Mouse (Mus musculus) limb, embryonic 15.5 days (tissue): Measurements from ENCODE around the gene Tns3. TPM values are rescaled to one million over a fixed set of nuclear protein-coding genes. Genes with fewer than 3 reads are reported as not detected.

Source experiments
- ATAC-seq: fragments of 200-750 bp; cut with Nextera tagmentation; 2 replicates; pipeline ENCODE4 v1.8.0; 2017; ENCODE audit warnings: low read depth, moderate TSS enrichment; ENCODE audit not compliant: insufficient number of reproducible peaks, low FRiP score, low TSS enrichment
- H3K27ac ChIP-seq: fragments of 300-500 bp; sonication (generic); 2 replicates; pipeline ENCODE4 v1.5.1; 2015; ENCODE audit warnings: moderate library complexity, mild to moderate bottlenecking, inconsistent platforms
- H3K27me3 ChIP-seq: fragments of 300-500 bp; sonication (generic); 2 replicates; pipeline ENCODE4 v1.6.1; 2015; ENCODE audit warnings: inconsistent platforms
- H3K36me3 ChIP-seq: fragments of 300-500 bp; sonication (generic); 2 replicates; pipeline ENCODE4 v1.6.1; 2015; ENCODE audit warnings: inconsistent platforms
- H3K4me1 ChIP-seq: fragments of 300-500 bp; sonication (generic); 2 replicates; pipeline ENCODE4 v1.6.1; 2015; ENCODE audit warnings: inconsistent platforms
- H3K4me2 ChIP-seq: fragments of 300-500 bp; sonication (generic); 2 replicates; pipeline ENCODE4 v1.6.1; 2015; ENCODE audit warnings: mild to moderate bottlenecking, inconsistent platforms
- H3K4me3 ChIP-seq: fragments of 300-500 bp; sonication (generic); 2 replicates; pipeline ENCODE4 v1.5.1; 2015; ENCODE audit warnings: mild to moderate bottlenecking, inconsistent platforms
- H3K9ac ChIP-seq: fragments of 300-500 bp; sonication (generic); 2 replicates; pipeline ENCODE4 v1.6.1; 2015; ENCODE audit warnings: inconsistent platforms
- H3K9me3 ChIP-seq: fragments of 300-500 bp; sonication (generic); 2 replicates; pipeline ENCODE4 v1.6.1; 2016; ENCODE audit warnings: inconsistent platforms
- WGBS: fragments of 180-500 bp; shearing (Covaris S2); methylation state at CpG from one replicate; pipeline ENCODE4 v1.1.7; 2015; 5-methylcytosine and 5-hydroxymethylcytosine counted together
- polyA plus RNA-seq: library from polyadenylated mRNA; unstranded; fragments of >200 nt; fragmentation: Nextera tagmentation; extraction: Ambion mirVana; gene quantifications from 2 replicates; pipeline ENCODE4 v1.2.1, GENCODE M21; 2015

Gene Tns3
- polyA plus RNA-seq, 1 experiment from 2014 or later = 31.6 TPM

GRCm38 (mm10) chr11:8434366-8434765 lies 230.0 kb downstream of the Tns3 start:
- H3K4me1 ChIP-seq = peaks cover 16% of the 10 kb centered on the region
- ATAC-seq = no peak
- peaks cover 92% of the 10 kb centered on the region for H3K36me3 ChIP-seq
- no peak overlapping the region for H3K4me3 ChIP-seq
- no peaks in the 10 kb centered on the region for H3K9me3 ChIP-seq
- no peak overlapping the region for H3K9ac ChIP-seq
- H3K27ac ChIP-seq = no peak overlapping the region
- WGBS = 94% methylated on average over 6 of the region's 6 CpGs
- no peaks in the 10 kb centered on the region for H3K27me3 ChIP-seq
- no peak overlapping the region for H3K4me2 ChIP-seq

GRCm38 (mm10) chr11:8433443-8433842 lies 230.9 kb downstream of the Tns3 start:
- 81% methylated on average over 9 of the region's 9 CpGs for WGBS
- no peak for ATAC-seq

DNA sequence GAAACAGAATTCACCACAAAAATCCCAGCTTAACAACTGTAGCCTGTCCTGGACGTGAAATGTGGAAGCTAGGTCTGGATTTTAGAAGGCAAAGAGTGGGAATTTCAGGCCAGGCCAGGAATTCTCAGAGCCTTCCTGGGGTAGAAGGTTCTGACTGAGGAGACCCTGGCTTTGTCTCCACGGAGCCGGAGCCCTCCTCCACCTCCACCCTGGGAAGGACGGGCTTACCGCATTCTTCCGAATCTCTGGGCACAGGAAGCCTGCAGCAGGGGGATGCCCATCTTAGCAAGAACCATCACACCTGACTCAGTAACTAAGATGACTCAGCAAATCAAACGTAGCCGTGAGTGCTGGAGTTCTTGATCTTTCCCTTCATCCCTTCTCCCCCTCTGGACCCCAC lies 231.4 kb downstream of the Tns3 start:
- Histone ChIP-seq H3K9ac (no peak overlapping the region), H3K9me3 (no peaks in the 10 kb centered on the region), H3K4me3 (no peak overlapping the region), H3K4me2 (no peak overlapping the region), H3K4me1 (peaks cover 7% of the 10 kb centered on the region; the same call in 1 of the 2 replicates), H3K27ac (no peak overlapping the region), H3K36me3 (peaks cover 86% of the 10 kb centered on the region), H3K27me3 (no peaks in the 10 kb centered on the region)
- WGBS = 87% methylated on average over 8 of the region's 8 CpGs
- no peak for ATAC-seq

More at GRCm38 (mm10) chr11:8433443-8433842, 230.9 kb downstream of the Tns3 start:
- no peaks in the 10 kb centered on the region for H3K9me3 ChIP-seq
- H3K4me3 ChIP-seq = no peak overlapping the region
- no peak overlapping the region for H3K9ac ChIP-seq
- no peak overlapping the region for H3K4me2 ChIP-seq
- H3K36me3 ChIP-seq = peaks cover 87% of the 10 kb centered on the region
- H3K27ac ChIP-seq = no peak overlapping the region
- no peaks in the 10 kb centered on the region for H3K27me3 ChIP-seq
- H3K4me1 ChIP-seq = peaks cover 7% of the 10 kb centered on the region

GRCm38 (mm10) chr11:8427660-8428059 lies 236.7 kb downstream of the Tns3 start:
- ATAC-seq = no peak
- Histone ChIP-seq H3K4me3 (no peak overlapping the region), H3K27me3 (no peaks in the 10 kb centered on the region), H3K36me3 (peaks cover 33% of the 10 kb centered on the region), H3K4me2 (no peak overlapping the region), H3K9ac (no peak overlapping the region), H3K4me1 (peaks cover 18% of the 10 kb centered on the region), H3K27ac (no peak overlapping the region), H3K9me3 (no peaks in the 10 kb centered on the region)
- whole genome bisulfite sequencing = 72% methylated on average over 11 of the region's 11 CpGs

DNA sequence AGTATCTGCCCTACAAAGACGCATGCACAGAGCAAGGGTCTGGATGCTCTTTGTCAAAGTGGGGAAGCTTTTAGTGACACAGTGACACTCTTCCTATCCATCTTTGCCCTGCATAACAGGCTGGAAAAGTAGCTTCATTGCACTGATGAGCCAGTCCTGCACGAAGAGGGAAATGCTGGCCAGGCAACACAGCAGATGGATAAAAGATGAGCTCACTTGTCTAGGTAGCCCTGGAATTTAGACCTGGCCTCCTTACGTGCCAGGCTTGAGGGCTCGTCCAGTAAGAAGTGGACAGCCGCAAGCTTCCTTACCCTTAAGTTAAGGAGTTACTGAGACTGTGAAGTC lies 239.1 kb downstream of the Tns3 start:
- 76% methylated on average over 5 of the region's 5 CpGs for WGBS
- H3K4me3 ChIP-seq = no peak overlapping the region
- peaks cover 11% of the 10 kb centered on the region for H3K36me3 ChIP-seq
- H3K9me3 ChIP-seq = no peaks in the 10 kb centered on the region
- H3K9ac ChIP-seq = no peak overlapping the region
- no peak overlapping the region for H3K4me2 ChIP-seq
- H3K27me3 ChIP-seq = no peaks in the 10 kb centered on the region
- H3K4me1 ChIP-seq = peaks cover 18% of the 10 kb centered on the region
- ATAC-seq = no peak
- H3K27ac ChIP-seq = peak overlapping the region; percentile 76; the same call in 1 of the 2 replicates

GRCm38 (mm10) chr11:8424342-8425225 lies 239.8 kb downstream of the Tns3 start:
- Histone ChIP-seq H3K36me3 (peaks cover 5% of the 10 kb centered on the region), H3K9ac (no peak overlapping the region), H3K27me3 (no peaks in the 10 kb centered on the region), H3K4me2 (peak overlapping the region; percentile 30; the same call in 1 of the 2 replicates), H3K4me1 (peaks cover 18% of the 10 kb centered on the region), H3K4me3 (peak overlapping the region; percentile 11; the same call in 1 of the 2 replicates), H3K9me3 (no peaks in the 10 kb centered on the region), H3K27ac (peak overlapping the region; percentile 76)
- ATAC-seq = peak; percentile 80
- WGBS = 24% methylated on average over 13 of the region's 13 CpGs

DNA sequence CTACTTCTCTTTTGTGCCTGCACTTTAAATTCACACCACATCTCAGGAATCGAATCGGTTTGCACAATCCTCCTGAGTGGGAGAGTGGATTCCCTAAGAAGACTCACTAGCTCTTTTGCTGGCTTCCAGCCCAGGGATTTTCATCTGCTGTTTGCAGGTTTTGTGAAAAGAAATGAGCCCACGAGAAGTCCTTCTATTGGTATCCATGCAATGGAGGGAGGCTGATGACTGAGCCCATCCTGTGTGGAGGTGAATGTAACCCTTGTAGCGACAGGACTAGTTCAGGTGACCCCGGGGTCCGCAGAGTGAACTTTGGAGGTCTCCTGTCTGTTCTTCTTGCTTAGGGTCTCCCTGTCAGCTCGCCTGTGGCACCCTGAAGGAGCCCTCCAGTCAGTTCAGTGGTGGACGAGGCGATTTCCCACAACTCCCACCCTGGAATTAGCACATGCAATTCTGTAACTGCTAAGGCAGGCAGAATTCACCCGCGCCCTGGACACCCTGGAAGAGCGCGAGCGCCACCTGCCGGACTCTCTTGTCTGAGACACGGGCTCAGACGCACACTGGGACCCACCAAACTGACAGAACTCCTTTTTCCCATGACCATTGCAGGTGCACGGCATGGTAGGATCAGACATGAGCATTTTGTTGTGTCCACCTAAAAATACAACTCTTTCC lies 259.0 kb downstream of the Tns3 start:
- Histone ChIP-seq H3K9me3 (no peaks in the 10 kb centered on the region), H3K27ac (no peak overlapping the region), H3K4me3 (no peak overlapping the region), H3K27me3 (no peaks in the 10 kb centered on the region), H3K36me3 (no peaks in the 10 kb centered on the region), H3K9ac (no peak overlapping the region), H3K4me2 (no peak overlapping the region), H3K4me1 (peaks cover 2% of the 10 kb centered on the region; the same call in 1 of the 2 replicates)
- 30% methylated on average over 18 of the region's 18 CpGs for WGBS
- 0 out of 2 replicates have a peak, but pooled peaks have one; percentile 75 for ATAC-seq

- no peaks in the 10 kb centered on the region for H3K36me3 ChIP-seq
- WGBS = 82% methylated on average over 7 of the region's 7 CpGs
- H3K4me2 ChIP-seq = no peak overlapping the region
- H3K4me3 ChIP-seq = no peak overlapping the region
- H3K27me3 ChIP-seq = no peaks in the 10 kb centered on the region
- H3K27ac ChIP-seq = no peak overlapping the region
- no peaks in the 10 kb centered on the region for H3K9me3 ChIP-seq
- H3K9ac ChIP-seq = no peak overlapping the region
- no peak for ATAC-seq
- H3K4me1 ChIP-seq = peaks cover 2% of the 10 kb centered on the region; the same call in 1 of the 2 replicates
These were observed 263.0 kb downstream of the Tns3 start for GRCm38 (mm10) chr11:8401328-8401727.

DNA sequence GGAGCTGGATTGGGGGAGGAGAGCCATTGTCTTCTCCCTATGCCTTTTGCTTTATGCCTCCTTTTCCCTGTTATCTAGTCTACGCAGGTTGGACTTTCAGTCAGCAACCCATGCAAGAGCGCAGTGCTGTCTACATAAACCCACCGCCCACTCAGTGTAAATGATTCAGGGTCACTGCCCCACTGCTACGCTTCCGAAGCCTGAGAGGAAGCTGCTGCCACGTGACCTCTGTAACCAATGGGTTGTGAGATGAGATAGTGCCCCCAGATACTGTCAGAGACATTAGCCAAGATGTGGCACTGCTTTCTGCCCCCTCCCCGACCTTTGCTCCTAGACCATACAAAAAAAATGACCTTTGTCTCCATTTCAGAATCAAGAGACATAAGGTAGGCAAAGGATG lies 268.0 kb downstream of the Tns3 start:
- WGBS = 84% methylated on average over 7 of the region's 7 CpGs
- H3K27ac ChIP-seq = no peak overlapping the region
- no peak for ATAC-seq
- no peak overlapping the region for H3K4me2 ChIP-seq
- H3K9me3 ChIP-seq = no peaks in the 10 kb centered on the region
- no peaks in the 10 kb centered on the region for H3K36me3 ChIP-seq
- H3K27me3 ChIP-seq = no peaks in the 10 kb centered on the region
- no peaks in the 10 kb centered on the region for H3K4me1 ChIP-seq
- H3K4me3 ChIP-seq = no peak overlapping the region
- no peak overlapping the region for H3K9ac ChIP-seq

GRCm38 (mm10) chr11:8391564-8391963 lies 272.8 kb downstream of the Tns3 start:
- no peaks in the 10 kb centered on the region for H3K4me1 ChIP-seq
- H3K9me3 ChIP-seq = no peaks in the 10 kb centered on the region
- ATAC-seq = no peak
- H3K27ac ChIP-seq = no peak overlapping the region
- no peaks in the 10 kb centered on the region for H3K27me3 ChIP-seq
- no peak overlapping the region for H3K4me3 ChIP-seq
- no peaks in the 10 kb centered on the region for H3K36me3 ChIP-seq
- no peak overlapping the region for H3K9ac ChIP-seq
- no peak overlapping the region for H3K4me2 ChIP-seq
- WGBS = 78% methylated on average over 5 of the region's 5 CpGs

- no peak overlapping the region for H3K27ac ChIP-seq
- WGBS = 79% methylated on average over 7 of the region's 7 CpGs
- no peaks in the 10 kb centered on the region for H3K9me3 ChIP-seq
- no peaks in the 10 kb centered on the region for H3K27me3 ChIP-seq
- no peaks in the 10 kb centered on the region for H3K36me3 ChIP-seq
- no peak overlapping the region for H3K4me3 ChIP-seq
- H3K4me1 ChIP-seq = no peaks in the 10 kb centered on the region
- no peak for ATAC-seq
- no peak overlapping the region for H3K9ac ChIP-seq
- H3K4me2 ChIP-seq = no peak overlapping the region
These were observed 278.4 kb downstream of the Tns3 start for GRCm38 (mm10) chr11:8385891-8386405.
